Mouse (Mus musculus) forebrain, embryonic 13.5 days (tissue): Measurements from ENCODE around the gene Olfr969. TPM values are rescaled to one million over a fixed set of nuclear protein-coding genes. Genes with fewer than 3 reads are reported as not detected.
"Not testable (repeated sequence)": the region's sequence is repeated elsewhere in the genome, so short reads cannot be mapped to it uniquely, and the experiment has no call there.

Experiments
- ATAC-seq: fragments of 200-750 bp; cut with Nextera tagmentation; 2 replicates; pipeline ENCODE4 v1.8.0; 2017
- H3K27ac ChIP-seq: fragments of 300-500 bp; sonication (generic); 2 replicates; pipeline ENCODE4 v1.5.1; 2015; ENCODE audit warnings: inconsistent platforms, mild to moderate bottlenecking, moderate library complexity
- H3K27me3 ChIP-seq: fragments of 300-500 bp; sonication (generic); 2 replicates; pipeline ENCODE4 v1.6.1; 2015; ENCODE audit warnings: mild to moderate bottlenecking, inconsistent platforms
- H3K36me3 ChIP-seq: fragments of 300-500 bp; sonication (generic); 2 replicates; pipeline ENCODE4 v1.6.1; 2015; ENCODE audit warnings: mild to moderate bottlenecking, inconsistent platforms; ENCODE audit not compliant: poor library complexity, severe bottlenecking
- H3K4me1 ChIP-seq: fragments of 300-500 bp; sonication (generic); 2 replicates; pipeline ENCODE4 v1.6.1; 2015; ENCODE audit warnings: inconsistent platforms
- H3K4me2 ChIP-seq: fragments of 300-500 bp; sonication (generic); 2 replicates; pipeline ENCODE4 v1.6.1; 2015; ENCODE audit warnings: inconsistent platforms, mild to moderate bottlenecking, moderate library complexity
- H3K4me3 ChIP-seq: fragments of 300-500 bp; sonication (generic); 2 replicates; pipeline ENCODE4 v1.5.1; 2015; ENCODE audit warnings: mild to moderate bottlenecking, inconsistent platforms
- H3K9ac ChIP-seq: fragments of 300-500 bp; sonication (generic); 2 replicates; pipeline ENCODE4 v1.6.1; 2015; ENCODE audit warnings: mild to moderate bottlenecking, inconsistent platforms
- H3K9me3 ChIP-seq: fragments of 300-500 bp; sonication (generic); replicated peaks from 2 replicates; pipeline ENCODE4 v1.6.1; 2016; ENCODE audit warnings: inconsistent platforms
- WGBS: fragments of 180-500 bp; shearing (Covaris S2); methylation state at CpG from one replicate; pipeline ENCODE4 v1.1.7; 2015; 5-methylcytosine and 5-hydroxymethylcytosine counted together
- polyA plus RNA-seq: library from polyadenylated mRNA; unstranded; fragments of >200 nt; fragmentation: Nextera tagmentation; extraction: Ambion mirVana; gene quantifications from 2 replicates; pipeline ENCODE4 v1.2.1, GENCODE M21; 2015

Olfr969 gene
- polyA plus RNA-seq = not detected in 2 replicates

- Histone ChIP-seq H3K9ac (no peak within 1 kb of the TSS), H3K4me3 (no peak within 1 kb of the TSS), H3K9me3 (no peaks in the 10 kb centered on the region), H3K27me3 (no peaks in the 10 kb centered on the region), H3K36me3 (no peaks in the 10 kb centered on the region), H3K4me1 (no peaks in the 10 kb centered on the region), H3K4me2 (no peak within 1 kb of the TSS), H3K27ac (no peak within 1 kb of the TSS)
- ATAC-seq = no peak
- WGBS = 72% methylated on average over 2 of the region's 2 CpGs
These were observed at the start of gene Olfr969 for GRCm38 (mm10) chr9:39790558-39790957. TSS of gene Olfr969 (plus strand) at chr9:39790945.

DNA sequence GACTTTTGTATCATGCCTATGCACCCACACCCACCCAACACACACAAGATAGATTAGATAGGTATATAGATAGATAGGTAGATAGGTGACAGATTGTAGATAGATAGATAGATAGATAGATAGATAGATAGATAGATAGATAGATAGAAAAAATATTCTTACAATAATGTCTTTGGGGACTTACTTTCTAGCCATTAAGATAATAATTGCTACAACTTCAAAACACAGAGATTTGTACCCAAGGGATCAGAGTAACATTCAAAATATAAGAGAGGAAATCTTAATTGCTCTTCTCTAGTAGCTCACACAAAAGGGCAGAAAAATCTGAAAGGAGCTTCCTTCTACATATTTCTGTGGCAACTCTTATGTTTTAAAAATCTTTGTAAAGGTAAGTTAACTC, 44.8 kb upstream of the Olfr969 start, which contains the start of gene Olfr967:
Gene Olfr967 (plus strand): TSS at position 301 of the 400 bp plus-strand sequence.
- H3K9ac ChIP-seq = no peak within 1 kb of the TSS
- no peaks in the 10 kb centered on the region for H3K27me3 ChIP-seq
- H3K36me3 ChIP-seq = no peaks in the 10 kb centered on the region
- H3K9me3 ChIP-seq = no peaks in the 10 kb centered on the region
- ATAC-seq = no peak
- no peak within 1 kb of the TSS for H3K4me2 ChIP-seq
- no peak within 1 kb of the TSS for H3K4me3 ChIP-seq
- H3K4me1 ChIP-seq = no peaks in the 10 kb centered on the region
- H3K27ac ChIP-seq = no peak within 1 kb of the TSS

GRCm38 (mm10) chr9:39746428-39746827, 44.3 kb upstream of the Olfr969 start:
- Histone ChIP-seq H3K9me3 (no peaks in the 10 kb centered on the region), H3K4me1 (no peaks in the 10 kb centered on the region), H3K4me2 (no peak overlapping the region), H3K36me3 (no peaks in the 10 kb centered on the region), H3K27ac (no peak overlapping the region), H3K4me3 (no peak overlapping the region), H3K27me3 (no peaks in the 10 kb centered on the region), H3K9ac (no peak overlapping the region)
- ATAC-seq = no peak
- 92% methylated on average over 1 of the region's 1 CpGs for WGBS

DNA sequence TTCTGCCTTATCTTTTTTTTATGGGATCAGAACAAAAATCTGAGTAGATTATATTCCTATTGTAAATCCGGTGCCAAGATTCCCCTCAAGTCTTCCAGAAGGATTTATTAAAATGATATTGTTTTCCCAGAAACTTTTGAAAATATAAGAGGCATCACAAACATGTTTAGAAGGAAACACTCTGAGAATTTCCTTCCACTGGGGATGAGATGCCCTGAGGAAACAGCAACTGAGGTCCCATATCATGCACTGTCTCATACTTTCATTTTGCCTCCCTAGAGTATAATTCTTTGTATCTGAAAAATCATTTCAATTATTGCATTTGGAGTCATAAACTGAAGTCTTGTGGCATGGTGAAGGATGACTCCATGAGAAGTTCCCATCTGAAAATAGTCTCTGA, 7.6 kb upstream of the Olfr969 start, which contains the start of gene Olfr968:
Gene Olfr968 (minus strand): TSS at position 101 of the 400 bp plus-strand sequence.
- no peak within 1 kb of the TSS for H3K4me3 ChIP-seq
- H3K4me2 ChIP-seq = no peak within 1 kb of the TSS
- H3K4me1 ChIP-seq = no peaks in the 10 kb centered on the region
- H3K27ac ChIP-seq = no peak within 1 kb of the TSS
- H3K9ac ChIP-seq = no peak within 1 kb of the TSS
- H3K36me3 ChIP-seq = no peaks in the 10 kb centered on the region
- H3K9me3 ChIP-seq = no peaks in the 10 kb centered on the region
- ATAC-seq = no peak
- no peaks in the 10 kb centered on the region for H3K27me3 ChIP-seq
- WGBS = 86% methylated on average over 1 of the region's 1 CpGs

- no peaks in the 10 kb centered on the region for H3K4me1 ChIP-seq
- H3K27me3 ChIP-seq = no peaks in the 10 kb centered on the region
- 79% methylated on average over 4 of the region's 4 CpGs for WGBS
- H3K4me3 ChIP-seq = no peak within 1 kb of the TSS
- H3K36me3 ChIP-seq = no peaks in the 10 kb centered on the region
- H3K9ac ChIP-seq = no peak within 1 kb of the TSS
- no peak for ATAC-seq
- no peak within 1 kb of the TSS for H3K27ac ChIP-seq
- H3K4me2 ChIP-seq = no peak within 1 kb of the TSS
- H3K9me3 ChIP-seq = no peaks in the 10 kb centered on the region
These were observed 17.8 kb downstream of the Olfr969 start, which contains the start of gene Olfr970 for GRCm38 (mm10) chr9:39808560-39808959. TSS of gene Olfr970 (plus strand) at chr9:39808860.

DNA sequence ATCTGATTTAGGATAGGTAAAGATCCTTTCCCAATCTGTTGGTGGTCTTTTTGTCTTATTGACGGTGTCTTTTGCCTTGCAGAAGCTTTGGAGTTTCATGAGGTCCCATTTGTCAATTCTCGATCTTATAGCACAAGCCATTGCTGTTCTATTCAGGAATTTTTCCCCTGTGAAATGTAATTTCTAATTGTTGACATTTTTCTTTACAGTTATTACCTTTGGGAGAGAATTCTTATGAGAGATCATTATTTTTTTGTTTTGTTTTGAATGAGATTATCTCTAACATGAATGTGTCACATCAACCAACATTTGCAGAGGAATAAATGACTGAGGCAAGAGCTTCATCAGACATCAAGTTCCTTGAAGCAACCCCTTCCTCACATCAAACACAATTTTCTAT, 45.8 kb downstream of the Olfr969 start, which contains the start of gene Olfr971:
Gene Olfr971 (plus strand): TSS at position 301 of the 400 bp plus-strand sequence.
- not testable (repeated sequence) for H3K9ac ChIP-seq, H3K4me3 ChIP-seq, H3K27me3 ChIP-seq, H3K9me3 ChIP-seq, H3K4me2 ChIP-seq, H3K36me3 ChIP-seq, H3K27ac ChIP-seq, H3K4me1 ChIP-seq, ATAC-seq
- 85% methylated on average over 2 of the region's 2 CpGs for WGBS

Other genes starting within 250 kb of the Olfr969 start
- not detected in 2 replicates for gene Olfr958, start 236.9 kb upstream of the Olfr969 start, polyA plus RNA-seq
- not detected in 2 replicates for gene Olfr959, start 215.4 kb upstream of the Olfr969 start, polyA plus RNA-seq
- gene AW551984, start 186.5 kb upstream of the Olfr969 start, polyA plus RNA-seq = 19.8 and 32.4 TPM in 2 replicates
- gene Olfr148, start 180.3 kb upstream of the Olfr969 start, polyA plus RNA-seq = not detected in 2 replicates
- gene Olfr960, start 169.6 kb upstream of the Olfr969 start, polyA plus RNA-seq = not detected in 2 replicates
- gene Olfr961, start 145.9 kb upstream of the Olfr969 start, polyA plus RNA-seq = not detected in 2 replicates
- not detected in 2 replicates for gene Olfr963, start 123.7 kb upstream of the Olfr969 start, polyA plus RNA-seq
- gene Olfr149, start 83.8 kb upstream of the Olfr969 start, polyA plus RNA-seq = not detected in 2 replicates
- not detected in 2 replicates for gene Olfr965, start 79.6 kb upstream of the Olfr969 start, polyA plus RNA-seq
- gene Olfr150, start 60.0 kb upstream of the Olfr969 start, polyA plus RNA-seq = not detected in 2 replicates
- gene Olfr967, start 44.7 kb upstream of the Olfr969 start, polyA plus RNA-seq = not detected in 2 replicates
- not detected in 2 replicates for gene Olfr968, start 7.7 kb upstream of the Olfr969 start, polyA plus RNA-seq
- gene Olfr970, start 17.9 kb downstream of the Olfr969 start, polyA plus RNA-seq = not detected in 2 replicates
- gene Olfr971, start 45.9 kb downstream of the Olfr969 start, polyA plus RNA-seq = not detected in 2 replicates
- not detected in 2 replicates for gene Olfr972, start 75.5 kb downstream of the Olfr969 start, polyA plus RNA-seq
- gene Olfr229, start 116.4 kb downstream of the Olfr969 start, polyA plus RNA-seq = not detected in 2 replicates
- not detected in 2 replicates for gene Olfr974, start 146.6 kb downstream of the Olfr969 start, polyA plus RNA-seq
- not detected in 2 replicates for gene Olfr975, start 161.1 kb downstream of the Olfr969 start, polyA plus RNA-seq
- not detected in 2 replicates for gene Olfr976, start 170.2 kb downstream of the Olfr969 start, polyA plus RNA-seq
- not detected in 2 replicates for gene Olfr978, start 201.2 kb downstream of the Olfr969 start, polyA plus RNA-seq
- gene Olfr979, start 212.5 kb downstream of the Olfr969 start, polyA plus RNA-seq = not detected in 2 replicates
- gene Olfr980, start 218.6 kb downstream of the Olfr969 start, polyA plus RNA-seq = not detected in 2 replicates
- not detected in 2 replicates for gene Olfr981, start 230.5 kb downstream of the Olfr969 start, polyA plus RNA-seq